Mouse (Mus musculus): ENCODE measurements at regions not wholly inside any gene's neighbourhood (a gene's known extent, or its start where the extent isn't known, plus 50 kb on each side); places are given as distances from the start of the nearest gene placed in this dataset.

- Histone ChIP-seq H3K4me3 (ENCODE audit: insufficient read depth in 1 of 2, low read depth in 1 of 2, low read length in 2 of 2, poor library complexity in 1 of 2, severe bottlenecking in 1 of 2) (no peak overlapping the region), H3K4me1 (ENCODE audit: control insufficient read depth in 2 of 2, insufficient read depth in 2 of 2, low read length in 2 of 2, poor library complexity in 1 of 2) (0 out of 4 replicates have a peak, but pooled peaks cover 0 to 2% of the 10 kb centered on the region in 2 experiments), H3K9me3 (ENCODE audit: control insufficient read depth, insufficient read depth, low read depth, low read length) (no peaks in the 10 kb centered on the region), H3K27ac (ENCODE audit: insufficient read depth, low read depth, low read length, poor library complexity, severe bottlenecking) (no peak overlapping the region), H3K9ac (ENCODE audit: insufficient read depth, low read depth, low read length, poor library complexity, severe bottlenecking) (no peak overlapping the region), H3K36me3 (ENCODE audit: control insufficient read depth, insufficient read depth, low read length, poor library complexity, severe bottlenecking) (no peaks in the 10 kb centered on the region)
- no peak for DNase-seq (ENCODE audit: low read depth, low spot score)
- in situ Hi-C loops (cut with MboI; ENCODE audit: low sequenced_read_pairs in 2 of 2, unreplicated experiment in 2 of 2): no loop called here
- TF ChIP-seq MAFK (IDR thresholded peaks at IDR 0.05; ENCODE audit: insufficient read depth, low read depth, low read length) (no peak), HCFC1 (IDR thresholded peaks at IDR 0.05; ENCODE audit: borderline replicate concordance, insufficient read depth, low read length) (no peak), ZNF384 (IDR thresholded peaks at IDR 0.05; ENCODE audit: low read depth, low read length) (no peak), CHD2 (IDR thresholded peaks at IDR 0.05; ENCODE audit: low read depth, low read length) (no peak), ZC3H11A (IDR thresholded peaks at IDR 0.05; ENCODE audit: borderline replicate concordance, low read depth, low read length) (no peak)
Measured at GRCm38 (mm10) chr3:147249466-147249865, 397.3 kb downstream of the Ttll7 start.

DNA sequence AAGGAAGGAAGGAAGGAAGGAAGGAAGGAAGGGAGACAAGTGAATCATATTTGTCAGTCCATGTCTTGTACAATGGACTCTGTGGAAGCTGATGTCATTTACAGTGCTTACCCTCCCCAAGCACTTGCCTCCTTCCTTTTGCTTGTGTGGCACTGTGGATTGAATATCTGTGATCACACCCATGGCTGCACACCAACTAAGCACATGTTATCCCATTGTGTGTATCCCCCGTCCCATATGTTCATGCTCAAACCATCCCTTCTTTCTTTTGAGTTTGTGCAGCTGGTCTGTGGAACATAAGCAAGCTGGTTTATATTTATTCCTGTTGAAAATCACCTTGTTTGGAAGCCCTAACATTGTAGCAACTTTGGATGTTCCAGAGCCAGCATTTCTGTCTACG, 397.7 kb downstream of the Ttll7 start:
- no peak for TF ChIP-seq HCFC1 (IDR thresholded peaks at IDR 0.05; ENCODE audit: borderline replicate concordance, insufficient read depth, low read length)
- no peak overlapping the region for H3K27ac ChIP-seq (ENCODE audit: insufficient read depth, low read depth, low read length, poor library complexity, severe bottlenecking)
- in situ Hi-C loops (cut with MboI; ENCODE audit: low sequenced_read_pairs in 2 of 2, unreplicated experiment in 2 of 2): no loop called here
- H3K4me1 ChIP-seq (ENCODE audit: control insufficient read depth in 2 of 2, insufficient read depth in 2 of 2, low read length in 2 of 2, poor library complexity in 1 of 2): 0 out of 4 replicates have a peak, but pooled peaks cover 0 to 1% of the 10 kb centered on the region in 2 experiments
- no peak overlapping the region for H3K4me3 ChIP-seq (ENCODE audit: insufficient read depth in 1 of 2, low read depth in 1 of 2, low read length in 2 of 2, poor library complexity in 1 of 2, severe bottlenecking in 1 of 2)
- no peak for DNase-seq (ENCODE audit: low read depth, low spot score)
- H3K9ac ChIP-seq (ENCODE audit: insufficient read depth, low read depth, low read length, poor library complexity, severe bottlenecking): no peak overlapping the region
- no peaks in the 10 kb centered on the region for H3K36me3 ChIP-seq (ENCODE audit: control insufficient read depth, insufficient read depth, low read length, poor library complexity, severe bottlenecking)
- no peaks in the 10 kb centered on the region for H3K9me3 ChIP-seq (ENCODE audit: control insufficient read depth, insufficient read depth, low read depth, low read length)

GRCm38 (mm10) chr3:147252226-147252788, 400.1 kb downstream of the Ttll7 start:
- Histone ChIP-seq H3K4me3 (ENCODE audit: insufficient read depth in 1 of 2, low read depth in 1 of 2, low read length in 2 of 2, poor library complexity in 1 of 2, severe bottlenecking in 1 of 2) (no peak overlapping the region), H3K9me3 (ENCODE audit: control insufficient read depth, insufficient read depth, low read depth, low read length) (no peaks in the 10 kb centered on the region), H3K9ac (ENCODE audit: insufficient read depth, low read depth, low read length, poor library complexity, severe bottlenecking) (no peak overlapping the region), H3K27ac (ENCODE audit: insufficient read depth, low read depth, low read length, poor library complexity, severe bottlenecking) (no peak overlapping the region), H3K36me3 (ENCODE audit: control insufficient read depth, insufficient read depth, low read length, poor library complexity, severe bottlenecking) (no peaks in the 10 kb centered on the region), H3K4me1 (ENCODE audit: control insufficient read depth in 2 of 2, insufficient read depth in 2 of 2, low read length in 2 of 2, poor library complexity in 1 of 2) (no peaks in the 10 kb centered on the region)
- DNase-seq (ENCODE audit: low read depth, low spot score): no peak
- TF ChIP-seq ZC3H11A (IDR thresholded peaks at IDR 0.05; ENCODE audit: borderline replicate concordance, low read depth, low read length) (no peak), MAFK (IDR thresholded peaks at IDR 0.05; ENCODE audit: insufficient read depth, low read depth, low read length) (no peak), ZNF384 (IDR thresholded peaks at IDR 0.05; ENCODE audit: low read depth, low read length) (no peak), HCFC1 (IDR thresholded peaks at IDR 0.05; ENCODE audit: borderline replicate concordance, insufficient read depth, low read length) (no peak), CHD2 (IDR thresholded peaks at IDR 0.05; ENCODE audit: low read depth, low read length) (no peak)
- in situ Hi-C loops (cut with MboI; ENCODE audit: low sequenced_read_pairs in 2 of 2, unreplicated experiment in 2 of 2): no loop called here

DNA sequence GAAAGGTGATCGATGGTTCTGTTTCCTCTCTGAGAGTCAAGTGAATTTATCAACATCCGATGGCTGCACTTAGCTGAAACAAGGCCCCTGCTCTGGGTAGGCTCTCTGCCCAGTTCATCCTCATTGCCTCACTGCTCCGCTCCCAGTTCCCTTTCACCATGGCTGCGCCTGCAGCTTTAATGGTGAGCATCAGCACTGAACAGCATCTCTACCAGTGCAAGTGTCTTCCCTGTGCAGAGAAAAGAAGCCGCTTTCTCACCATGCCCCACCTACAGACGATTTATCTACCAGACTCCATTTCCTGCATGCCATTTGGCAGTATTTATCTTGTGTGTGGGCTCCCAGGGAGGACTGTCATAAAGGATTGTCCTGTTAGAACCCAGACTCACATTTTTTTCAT, 400.6 kb downstream of the Ttll7 start:
- no peak overlapping the region for H3K27ac ChIP-seq (ENCODE audit: insufficient read depth, low read depth, low read length, poor library complexity, severe bottlenecking)
- TF ChIP-seq MAFK (IDR thresholded peaks at IDR 0.05; ENCODE audit: insufficient read depth, low read depth, low read length) (no peak), ZC3H11A (IDR thresholded peaks at IDR 0.05; ENCODE audit: borderline replicate concordance, low read depth, low read length) (no peak), ZNF384 (IDR thresholded peaks at IDR 0.05; ENCODE audit: low read depth, low read length) (no peak), HCFC1 (IDR thresholded peaks at IDR 0.05; ENCODE audit: borderline replicate concordance, insufficient read depth, low read length) (no peak), CHD2 (IDR thresholded peaks at IDR 0.05; ENCODE audit: low read depth, low read length) (no peak)

GRCm38 (mm10) chr3:147254454-147254853, 402.3 kb downstream of the Ttll7 start:
- no peak for TF ChIP-seq MAFK (IDR thresholded peaks at IDR 0.05; ENCODE audit: insufficient read depth, low read depth, low read length)
- no peak for TF ChIP-seq CHD2 (IDR thresholded peaks at IDR 0.05; ENCODE audit: low read depth, low read length)
- TF ChIP-seq ZNF384 (IDR thresholded peaks at IDR 0.05; ENCODE audit: low read depth, low read length): no peak
- no peaks in the 10 kb centered on the region for H3K9me3 ChIP-seq (ENCODE audit: control insufficient read depth, insufficient read depth, low read depth, low read length)
- no peaks in the 10 kb centered on the region for H3K4me1 ChIP-seq (ENCODE audit: control insufficient read depth in 2 of 2, insufficient read depth in 2 of 2, low read length in 2 of 2, poor library complexity in 1 of 2)
- no peaks in the 10 kb centered on the region for H3K36me3 ChIP-seq (ENCODE audit: control insufficient read depth, insufficient read depth, low read length, poor library complexity, severe bottlenecking)
- no peak overlapping the region for H3K27ac ChIP-seq (ENCODE audit: insufficient read depth, low read depth, low read length, poor library complexity, severe bottlenecking)
- in situ Hi-C loops (cut with MboI; ENCODE audit: low sequenced_read_pairs in 2 of 2, unreplicated experiment in 2 of 2): no loop called here
- H3K4me3 ChIP-seq (ENCODE audit: insufficient read depth in 1 of 2, low read depth in 1 of 2, low read length in 2 of 2, poor library complexity in 1 of 2, severe bottlenecking in 1 of 2): no peak overlapping the region
- H3K9ac ChIP-seq (ENCODE audit: insufficient read depth, low read depth, low read length, poor library complexity, severe bottlenecking): no peak overlapping the region
- no peak for DNase-seq (ENCODE audit: low read depth, low spot score)

More for the DNA sequence above, 400.6 kb downstream of the Ttll7 start:
- Histone ChIP-seq H3K36me3 (ENCODE audit: control insufficient read depth, insufficient read depth, low read length, poor library complexity, severe bottlenecking) (no peaks in the 10 kb centered on the region), H3K9ac (ENCODE audit: insufficient read depth, low read depth, low read length, poor library complexity, severe bottlenecking) (no peak overlapping the region), H3K9me3 (ENCODE audit: control insufficient read depth, insufficient read depth, low read depth, low read length) (no peaks in the 10 kb centered on the region), H3K4me3 (ENCODE audit: insufficient read depth in 1 of 2, low read depth in 1 of 2, low read length in 2 of 2, poor library complexity in 1 of 2, severe bottlenecking in 1 of 2) (no peak overlapping the region), H3K4me1 (ENCODE audit: control insufficient read depth in 2 of 2, insufficient read depth in 2 of 2, low read length in 2 of 2, poor library complexity in 1 of 2) (no peaks in the 10 kb centered on the region)
- DNase-seq (ENCODE audit: low read depth, low spot score): no peak
- in situ Hi-C loops (cut with MboI; ENCODE audit: low sequenced_read_pairs in 2 of 2, unreplicated experiment in 2 of 2): no loop called here

Data from ES-E14 (cell line).